Mouse (Mus musculus): ENCODE measurements at regions not wholly inside any gene's neighbourhood (a gene's known extent, or its start where the extent isn't known, plus 50 kb on each side); places are given as distances from the start of the nearest gene placed in this dataset.

- no peaks in the 10 kb centered on the region for H3K36me3 ChIP-seq
- ATAC-seq (ENCODE audit: insufficient number of reproducible peaks, low FRiP score, low TSS enrichment, low read depth), result no peak
- no peak overlapping the region for H3K9ac ChIP-seq
- no peaks in the 10 kb centered on the region for H3K27me3 ChIP-seq
- H3K9me3 ChIP-seq, result no peaks in the 10 kb centered on the region
- no peak overlapping the region for H3K27ac ChIP-seq
- no peak overlapping the region for H3K4me3 ChIP-seq
- no peak overlapping the region for H3K4me2 ChIP-seq
- no peaks in the 10 kb centered on the region for H3K4me1 ChIP-seq
Measured at GRCm38 (mm10) chr1:40907813-40908212, 102.4 kb downstream of the Tmem182 start.

- no peaks in the 10 kb centered on the region for H3K4me1 ChIP-seq
- no peak overlapping the region for H3K27ac ChIP-seq
- 57% methylated on average over 3 of the region's 3 CpGs for WGBS
- no peak overlapping the region for H3K4me3 ChIP-seq
- no peaks in the 10 kb centered on the region for H3K9me3 ChIP-seq
- H3K27me3 ChIP-seq, result no peaks in the 10 kb centered on the region
- H3K9ac ChIP-seq, result no peak overlapping the region
- ATAC-seq (ENCODE audit: insufficient number of reproducible peaks, low FRiP score, low TSS enrichment, low read depth), result no peak
- no peaks in the 10 kb centered on the region for H3K36me3 ChIP-seq
- H3K4me2 ChIP-seq, result no peak overlapping the region
Measured at GRCm38 (mm10) chr1:40913591-40913990, 108.2 kb downstream of the Tmem182 start.

- Histone ChIP-seq H3K27ac (no peak overlapping the region), H3K9ac (no peak overlapping the region), H3K27me3 (no peaks in the 10 kb centered on the region), H3K4me1 (no peaks in the 10 kb centered on the region), H3K4me3 (no peak overlapping the region), H3K36me3 (no peaks in the 10 kb centered on the region), H3K9me3 (no peaks in the 10 kb centered on the region), H3K4me2 (no peak overlapping the region)
- no peak for ATAC-seq (ENCODE audit: insufficient number of reproducible peaks, low FRiP score, low TSS enrichment, low read depth)
- WGBS, result 68% methylated on average over 3 of the region's 3 CpGs
Measured at GRCm38 (mm10) chr1:40924271-40924670, 118.9 kb downstream of the Tmem182 start.

GRCm38 (mm10) chr1:40924780-40925179, 119.4 kb downstream of the Tmem182 start:
- Histone ChIP-seq H3K9me3 (no peaks in the 10 kb centered on the region), H3K4me3 (no peak overlapping the region), H3K27me3 (no peaks in the 10 kb centered on the region), H3K4me1 (no peaks in the 10 kb centered on the region), H3K36me3 (no peaks in the 10 kb centered on the region), H3K4me2 (no peak overlapping the region), H3K27ac (no peak overlapping the region), H3K9ac (no peak overlapping the region)
- no peak for ATAC-seq (ENCODE audit: insufficient number of reproducible peaks, low FRiP score, low TSS enrichment, low read depth)
- 32% methylated on average over 7 of the region's 7 CpGs for WGBS

- Histone ChIP-seq H3K9ac (no peak overlapping the region), H3K27me3 (no peaks in the 10 kb centered on the region), H3K36me3 (no peaks in the 10 kb centered on the region), H3K9me3 (no peaks in the 10 kb centered on the region), H3K27ac (no peak overlapping the region), H3K4me1 (no peaks in the 10 kb centered on the region), H3K4me3 (no peak overlapping the region), H3K4me2 (no peak overlapping the region)
- 45% methylated on average over 5 of the region's 5 CpGs for WGBS
- ATAC-seq (ENCODE audit: insufficient number of reproducible peaks, low FRiP score, low TSS enrichment, low read depth), result no peak
Measured at GRCm38 (mm10) chr1:40931374-40931773, 126.0 kb downstream of the Tmem182 start.

- WGBS, result 61% methylated on average over 3 of the region's 3 CpGs
- no peak overlapping the region for H3K4me2 ChIP-seq
Measured at GRCm38 (mm10) chr1:40936729-40937128, 131.3 kb downstream of the Tmem182 start.

GRCm38 (mm10) chr1:40942751-40943150, 137.3 kb downstream of the Tmem182 start:
- H3K9me3 ChIP-seq, result no peaks in the 10 kb centered on the region

More at GRCm38 (mm10) chr1:40936729-40937128, 131.3 kb downstream of the Tmem182 start:
- no peak for ATAC-seq (ENCODE audit: insufficient number of reproducible peaks, low FRiP score, low TSS enrichment, low read depth)
- no peaks in the 10 kb centered on the region for H3K9me3 ChIP-seq
- no peak overlapping the region for H3K27ac ChIP-seq
- no peaks in the 10 kb centered on the region for H3K27me3 ChIP-seq
- no peaks in the 10 kb centered on the region for H3K4me1 ChIP-seq
- no peaks in the 10 kb centered on the region for H3K36me3 ChIP-seq
- H3K9ac ChIP-seq, result no peak overlapping the region
- no peak overlapping the region for H3K4me3 ChIP-seq

GRCm38 (mm10) chr1:40943165-40943564, 137.8 kb downstream of the Tmem182 start:
- Histone ChIP-seq H3K4me2 (no peak overlapping the region), H3K9me3 (no peaks in the 10 kb centered on the region), H3K4me3 (no peak overlapping the region), H3K9ac (no peak overlapping the region), H3K27ac (no peak overlapping the region), H3K27me3 (no peaks in the 10 kb centered on the region), H3K4me1 (no peaks in the 10 kb centered on the region), H3K36me3 (no peaks in the 10 kb centered on the region)
- 53% methylated on average over 7 of the region's 7 CpGs for WGBS
- no peak for ATAC-seq (ENCODE audit: insufficient number of reproducible peaks, low FRiP score, low TSS enrichment, low read depth)

More at GRCm38 (mm10) chr1:40942751-40943150, 137.3 kb downstream of the Tmem182 start:
- no peak for ATAC-seq (ENCODE audit: insufficient number of reproducible peaks, low FRiP score, low TSS enrichment, low read depth)
- H3K27ac ChIP-seq, result no peak overlapping the region
- no peaks in the 10 kb centered on the region for H3K27me3 ChIP-seq
- 91% methylated on average over 14 of the region's 14 CpGs for WGBS
- no peaks in the 10 kb centered on the region for H3K4me1 ChIP-seq
- H3K4me2 ChIP-seq, result no peak overlapping the region
- no peak overlapping the region for H3K4me3 ChIP-seq
- no peaks in the 10 kb centered on the region for H3K36me3 ChIP-seq
- no peak overlapping the region for H3K9ac ChIP-seq

GRCm38 (mm10) chr1:40950641-40951040, 145.2 kb downstream of the Tmem182 start:
- Histone ChIP-seq H3K27me3 (no peaks in the 10 kb centered on the region), H3K4me2 (no peak overlapping the region), H3K9ac (no peak overlapping the region), H3K4me3 (no peak overlapping the region), H3K4me1 (no peaks in the 10 kb centered on the region), H3K36me3 (no peaks in the 10 kb centered on the region), H3K9me3 (no peaks in the 10 kb centered on the region), H3K27ac (no peak overlapping the region)
- 81% methylated on average over 5 of the region's 5 CpGs for WGBS
- no peak for ATAC-seq (ENCODE audit: insufficient number of reproducible peaks, low FRiP score, low TSS enrichment, low read depth)

GRCm38 (mm10) chr1:40954720-40955163, 149.3 kb downstream of the Tmem182 start:
- Histone ChIP-seq H3K9me3 (no peaks in the 10 kb centered on the region), H3K9ac (no peak overlapping the region), H3K4me3 (no peak overlapping the region), H3K4me1 (no peaks in the 10 kb centered on the region), H3K4me2 (no peak overlapping the region), H3K36me3 (no peaks in the 10 kb centered on the region), H3K27ac (no peak overlapping the region), H3K27me3 (no peaks in the 10 kb centered on the region)
- 88% methylated on average over 14 of the region's 14 CpGs for WGBS
- ATAC-seq (ENCODE audit: insufficient number of reproducible peaks, low FRiP score, low TSS enrichment, low read depth), result no peak

- ATAC-seq (ENCODE audit: insufficient number of reproducible peaks, low FRiP score, low TSS enrichment, low read depth), result no peak
- Histone ChIP-seq H3K9ac (no peak overlapping the region), H3K9me3 (no peaks in the 10 kb centered on the region), H3K27ac (no peak overlapping the region), H3K4me2 (no peak overlapping the region), H3K36me3 (no peaks in the 10 kb centered on the region), H3K4me3 (no peak overlapping the region), H3K27me3 (no peaks in the 10 kb centered on the region), H3K4me1 (no peaks in the 10 kb centered on the region)
- WGBS, result 56% methylated on average over 17 of the region's 17 CpGs
Measured at GRCm38 (mm10) chr1:40967768-40968504, 162.5 kb downstream of the Tmem182 start.

GRCm38 (mm10) chr1:40983762-40984161, 178.4 kb downstream of the Tmem182 start:
- no peak overlapping the region for H3K9ac ChIP-seq
- no peaks in the 10 kb centered on the region for H3K27me3 ChIP-seq
- no peaks in the 10 kb centered on the region for H3K9me3 ChIP-seq
- no peak for ATAC-seq (ENCODE audit: insufficient number of reproducible peaks, low FRiP score, low TSS enrichment, low read depth)
- no peaks in the 10 kb centered on the region for H3K4me1 ChIP-seq
- 58% methylated on average over 2 of the region's 2 CpGs for WGBS
- no peak overlapping the region for H3K4me2 ChIP-seq
- no peaks in the 10 kb centered on the region for H3K36me3 ChIP-seq
- H3K27ac ChIP-seq, result no peak overlapping the region
- no peak overlapping the region for H3K4me3 ChIP-seq

- Histone ChIP-seq H3K9ac (no peak overlapping the region), H3K4me1 (no peaks in the 10 kb centered on the region), H3K36me3 (no peaks in the 10 kb centered on the region), H3K9me3 (no peaks in the 10 kb centered on the region), H3K4me2 (no peak overlapping the region), H3K27ac (no peak overlapping the region), H3K27me3 (no peaks in the 10 kb centered on the region), H3K4me3 (no peak overlapping the region)
- no peak for ATAC-seq (ENCODE audit: insufficient number of reproducible peaks, low FRiP score, low TSS enrichment, low read depth)
- 79% methylated on average over 4 of the region's 4 CpGs for WGBS
Measured at GRCm38 (mm10) chr1:40993327-40993726, 187.9 kb downstream of the Tmem182 start.

Measured in limb, embryonic 15.5 days (tissue).